Mouse (Mus musculus): ENCODE measurements around the gene Acat1. TPM values are rescaled to one million over a fixed set of nuclear protein-coding genes. Genes with fewer than 3 reads are reported as not detected.

The Acat1 gene
- polyA plus RNA-seq (2014; fragmentation: Nextera tagmentation; extraction: Ambion mirVana) = 104 and 108 TPM in 2 replicates

DNA sequence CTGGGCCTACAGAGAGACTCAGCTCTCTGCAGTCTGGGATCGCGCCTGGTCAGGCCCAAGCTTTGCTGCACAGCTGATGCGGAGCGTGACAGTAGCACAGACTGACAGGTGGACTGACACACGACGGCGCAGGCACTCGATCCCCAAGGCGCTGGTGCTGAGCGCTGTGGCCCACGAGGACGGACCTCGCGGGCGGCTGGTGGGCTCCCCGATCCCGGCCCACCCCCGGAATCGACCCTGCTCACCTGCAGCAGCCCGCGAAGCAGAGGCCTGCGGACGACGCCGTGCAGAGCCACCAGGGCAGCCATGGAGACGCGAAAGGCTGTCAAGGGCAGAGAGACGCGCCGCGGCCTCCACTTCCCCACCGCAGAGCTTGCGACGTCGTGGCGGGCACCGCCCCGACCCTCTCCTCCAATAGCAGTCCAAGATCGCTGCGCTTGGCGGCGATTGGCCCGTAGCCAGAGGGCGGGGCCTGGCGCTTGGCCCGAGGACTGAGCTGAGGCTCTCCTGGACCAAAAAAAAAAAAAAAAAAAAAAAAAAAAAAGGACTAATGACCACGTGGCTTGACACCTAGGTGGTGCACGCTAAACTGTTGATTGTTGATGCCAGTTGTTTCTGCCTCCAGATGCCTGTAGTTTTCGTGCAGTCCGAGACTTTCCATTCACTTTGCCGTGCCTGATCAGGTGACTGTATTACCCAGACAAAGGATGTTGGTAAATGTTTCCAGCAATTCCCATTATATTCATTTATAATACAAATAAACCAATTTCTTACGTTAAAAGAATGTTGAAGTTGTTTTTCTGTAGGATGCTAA, at the start of gene Acat1:
Gene Acat1, minus strand, starts transcription at position 415 of the 814 bp plus-strand sequence.
- H3K4me3 ChIP-seq (ENCODE audit: low read length) = peak within 1 kb of the TSS; percentile 64
- WGBS = 4% methylated on average over 45 of the region's 52 CpGs
- H3K36me3 ChIP-seq (ENCODE audit: control insufficient read depth, insufficient read depth, low read length) = peaks cover 5% of the 10 kb centered on the region; the same call in 1 of the 2 replicates
- no peaks in the 10 kb centered on the region for H3K27me3 ChIP-seq (ENCODE audit: control insufficient read depth, insufficient read depth, low read length)
- peak within 1 kb of the TSS; percentile 82 for H3K4me2 ChIP-seq (replicated peaks; ENCODE audit: low read depth, low read length)
- H3K9ac ChIP-seq (ENCODE audit: low read depth, low read length) = peak within 1 kb of the TSS; percentile 78
- H3K9me3 ChIP-seq (ENCODE audit: control insufficient read depth, low read length) = no peaks in the 10 kb centered on the region
- no peaks in the 10 kb centered on the region for H3K4me1 ChIP-seq (ENCODE audit: control insufficient read depth, insufficient read depth, low read length)
- no peak within 1 kb of the TSS for H3K27ac ChIP-seq (ENCODE audit: low read depth, low read length)
- ATAC-seq (ENCODE audit: low FRiP score, low TSS enrichment) = peak; percentile 99

DNA sequence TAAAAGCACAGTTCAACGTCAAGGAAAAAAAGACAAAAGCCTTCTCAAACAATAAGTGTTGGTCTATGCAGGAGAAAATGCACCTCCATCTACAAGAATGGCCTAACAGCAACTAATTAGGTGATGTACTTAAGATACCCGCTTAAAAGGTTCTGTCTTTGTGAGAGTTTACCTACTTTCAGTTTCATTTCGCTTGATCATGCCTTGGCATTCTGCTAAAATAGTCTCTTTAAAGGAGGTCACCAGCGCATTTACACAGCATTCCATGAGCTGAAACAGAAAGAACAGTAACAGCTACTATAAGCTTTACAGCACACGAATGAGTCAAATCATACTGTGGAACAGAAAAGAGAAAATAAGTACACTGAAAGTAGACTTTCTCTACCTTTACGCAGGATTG, 24.6 kb upstream of the Acat1 start:
- Histone ChIP-seq H3K9ac (ENCODE audit: low read depth, low read length) (no peak overlapping the region), H3K36me3 (ENCODE audit: control insufficient read depth, insufficient read depth, low read length) (peaks cover 68% of the 10 kb centered on the region), H3K4me3 (ENCODE audit: low read length) (no peak overlapping the region), H3K4me1 (ENCODE audit: control insufficient read depth, insufficient read depth, low read length) (no peaks in the 10 kb centered on the region), H3K27ac (ENCODE audit: low read depth, low read length) (no peak overlapping the region), H3K27me3 (ENCODE audit: control insufficient read depth, insufficient read depth, low read length) (no peaks in the 10 kb centered on the region), H3K4me2 (replicated peaks; ENCODE audit: low read depth, low read length) (no peak overlapping the region), H3K9me3 (ENCODE audit: control insufficient read depth, low read length) (no peaks in the 10 kb centered on the region)
- WGBS = 95% methylated on average over 6 of the region's 6 CpGs
- no peak for ATAC-seq (ENCODE audit: low FRiP score, low TSS enrichment)

DNA sequence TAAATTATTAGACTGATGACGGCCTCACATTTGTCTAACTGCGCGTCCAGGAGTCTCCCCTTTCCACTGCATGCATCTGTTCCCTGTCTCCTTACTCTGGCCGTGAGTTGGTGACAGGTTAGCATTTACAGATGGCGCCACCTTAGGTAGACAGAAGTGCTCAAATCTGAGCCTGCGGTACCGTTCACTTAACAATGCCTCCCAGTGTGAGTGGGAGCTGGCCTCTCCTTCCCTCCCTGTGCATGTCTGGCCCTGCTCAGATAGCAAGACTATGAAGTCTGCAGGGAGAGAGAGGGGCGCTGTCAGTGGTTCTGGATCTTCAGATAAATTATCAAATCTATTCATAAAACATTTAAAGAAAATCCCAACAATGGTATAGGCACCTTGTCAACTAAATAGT, 5.1 kb upstream of the Acat1 start:
- 71% methylated on average over 8 of the region's 8 CpGs for WGBS
- H3K27me3 ChIP-seq (ENCODE audit: control insufficient read depth, insufficient read depth, low read length) = no peaks in the 10 kb centered on the region
- no peaks in the 10 kb centered on the region for H3K9me3 ChIP-seq (ENCODE audit: control insufficient read depth, low read length)
- no peak overlapping the region for H3K4me2 ChIP-seq (replicated peaks; ENCODE audit: low read depth, low read length)
- no peak overlapping the region for H3K9ac ChIP-seq (ENCODE audit: low read depth, low read length)
- H3K36me3 ChIP-seq (ENCODE audit: control insufficient read depth, insufficient read depth, low read length) = peaks cover 42% of the 10 kb centered on the region
- H3K27ac ChIP-seq (ENCODE audit: low read depth, low read length) = no peak overlapping the region
- H3K4me1 ChIP-seq (ENCODE audit: control insufficient read depth, insufficient read depth, low read length) = no peaks in the 10 kb centered on the region
- H3K4me3 ChIP-seq (ENCODE audit: low read length) = no peak overlapping the region
- no peak for ATAC-seq (ENCODE audit: low FRiP score, low TSS enrichment)

DNA sequence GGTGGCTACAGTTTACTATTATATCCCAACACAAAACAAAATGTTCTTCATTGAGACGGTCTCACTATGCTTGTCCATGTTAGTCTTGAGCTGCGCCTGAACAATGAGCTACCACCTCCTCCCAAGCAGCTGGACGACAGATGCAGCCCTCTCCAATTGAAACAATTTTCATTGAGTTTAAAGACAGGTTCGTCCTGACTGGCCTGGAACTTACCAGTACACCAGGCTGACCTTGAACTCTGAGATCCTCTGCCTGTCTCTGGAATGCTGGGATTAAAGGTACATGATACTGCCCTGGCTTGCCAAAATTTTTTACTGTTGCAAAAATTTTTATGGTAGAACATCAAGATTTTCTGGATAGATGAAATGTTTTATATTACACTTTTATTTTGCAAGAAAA, 4.1 kb upstream of the Acat1 start:
- 86% methylated on average over 4 of the region's 4 CpGs for WGBS
- Histone ChIP-seq H3K9me3 (ENCODE audit: control insufficient read depth, low read length) (no peaks in the 10 kb centered on the region), H3K4me2 (replicated peaks; ENCODE audit: low read depth, low read length) (no peak overlapping the region), H3K4me3 (ENCODE audit: low read length) (no peak overlapping the region), H3K9ac (ENCODE audit: low read depth, low read length) (no peak overlapping the region), H3K27ac (ENCODE audit: low read depth, low read length) (no peak overlapping the region), H3K27me3 (ENCODE audit: control insufficient read depth, insufficient read depth, low read length) (no peaks in the 10 kb centered on the region), H3K36me3 (ENCODE audit: control insufficient read depth, insufficient read depth, low read length) (peaks cover 34% of the 10 kb centered on the region), H3K4me1 (ENCODE audit: control insufficient read depth, insufficient read depth, low read length) (no peaks in the 10 kb centered on the region)
- no peak for ATAC-seq (ENCODE audit: low FRiP score, low TSS enrichment)

DNA sequence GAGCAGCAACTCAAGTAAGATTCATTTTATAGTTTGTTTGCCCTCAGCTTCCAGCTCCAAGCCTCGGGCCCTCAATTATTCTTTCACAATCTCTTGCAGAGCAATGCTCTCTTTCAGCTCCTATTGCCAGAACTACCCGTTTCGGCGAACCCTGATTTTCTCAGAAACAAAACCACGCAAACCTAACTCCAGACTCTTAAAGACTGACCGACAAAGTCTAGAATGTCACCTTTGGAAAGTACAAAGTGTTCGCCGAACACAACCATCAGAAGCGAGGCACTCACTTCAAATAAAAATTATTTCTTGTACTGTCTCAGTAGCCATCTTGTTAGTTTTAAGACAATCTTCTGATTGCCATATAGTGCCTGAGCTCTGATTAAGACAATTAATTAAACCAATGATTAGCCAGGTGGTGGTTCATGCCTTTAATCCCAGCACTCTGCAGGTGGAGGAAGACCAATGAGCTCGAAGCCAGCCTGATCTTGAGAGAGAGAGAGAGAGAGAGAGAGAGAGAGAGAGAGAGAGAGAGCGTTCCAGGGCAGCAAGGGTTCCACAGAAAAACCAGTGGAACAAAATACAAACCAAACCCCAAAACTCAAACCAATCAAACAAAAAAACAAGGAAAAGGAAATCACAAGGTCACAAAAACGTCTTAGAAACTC, 745 bp downstream of the Acat1 start:
- no peak overlapping the region for H3K27ac ChIP-seq (ENCODE audit: low read depth, low read length)
- no peaks in the 10 kb centered on the region for H3K9me3 ChIP-seq (ENCODE audit: control insufficient read depth, low read length)
- H3K4me1 ChIP-seq (ENCODE audit: control insufficient read depth, insufficient read depth, low read length) = no peaks in the 10 kb centered on the region
- 75% methylated on average over 12 of the region's 12 CpGs for WGBS
- no peak for ATAC-seq (ENCODE audit: low FRiP score, low TSS enrichment)
- H3K27me3 ChIP-seq (ENCODE audit: control insufficient read depth, insufficient read depth, low read length) = no peaks in the 10 kb centered on the region
- H3K4me3 ChIP-seq (ENCODE audit: low read length) = peak overlapping the region; percentile 64
- peak overlapping the region; percentile 78 for H3K9ac ChIP-seq (ENCODE audit: low read depth, low read length)
- H3K36me3 ChIP-seq (ENCODE audit: control insufficient read depth, insufficient read depth, low read length) = peaks cover 5% of the 10 kb centered on the region; the same call in 1 of the 2 replicates
- H3K4me2 ChIP-seq (replicated peaks; ENCODE audit: low read depth, low read length) = peak overlapping the region; percentile 82

DNA sequence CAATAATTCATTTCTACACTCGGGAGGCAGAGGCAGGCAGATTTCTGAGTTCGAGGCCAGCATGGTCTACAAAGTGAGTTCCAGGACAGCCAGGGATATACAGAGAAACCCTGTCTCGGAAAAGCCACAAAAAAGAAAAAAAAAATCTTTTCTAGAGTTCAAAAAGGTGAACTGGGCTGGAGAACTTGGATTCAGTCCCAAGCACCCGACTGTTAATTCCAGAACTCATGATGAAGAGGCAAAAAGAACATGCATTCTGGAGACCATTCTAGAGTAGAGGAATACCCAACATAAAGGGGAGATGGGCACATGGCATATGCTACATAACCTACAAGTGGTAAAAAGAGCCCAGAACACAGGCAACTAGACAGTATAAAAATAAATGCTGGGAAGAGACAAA, 2.4 kb downstream of the Acat1 start:
- Histone ChIP-seq H3K4me3 (ENCODE audit: low read length) (no peak overlapping the region), H3K4me2 (replicated peaks; ENCODE audit: low read depth, low read length) (no peak overlapping the region), H3K4me1 (ENCODE audit: control insufficient read depth, insufficient read depth, low read length) (no peaks in the 10 kb centered on the region), H3K9ac (ENCODE audit: low read depth, low read length) (no peak overlapping the region), H3K9me3 (ENCODE audit: control insufficient read depth, low read length) (no peaks in the 10 kb centered on the region), H3K27ac (ENCODE audit: low read depth, low read length) (no peak overlapping the region), H3K36me3 (ENCODE audit: control insufficient read depth, insufficient read depth, low read length) (no peaks in the 10 kb centered on the region), H3K27me3 (ENCODE audit: control insufficient read depth, insufficient read depth, low read length) (no peaks in the 10 kb centered on the region)
- ATAC-seq (ENCODE audit: low FRiP score, low TSS enrichment) = no peak
- 93% methylated on average over 4 of the region's 4 CpGs for WGBS

DNA sequence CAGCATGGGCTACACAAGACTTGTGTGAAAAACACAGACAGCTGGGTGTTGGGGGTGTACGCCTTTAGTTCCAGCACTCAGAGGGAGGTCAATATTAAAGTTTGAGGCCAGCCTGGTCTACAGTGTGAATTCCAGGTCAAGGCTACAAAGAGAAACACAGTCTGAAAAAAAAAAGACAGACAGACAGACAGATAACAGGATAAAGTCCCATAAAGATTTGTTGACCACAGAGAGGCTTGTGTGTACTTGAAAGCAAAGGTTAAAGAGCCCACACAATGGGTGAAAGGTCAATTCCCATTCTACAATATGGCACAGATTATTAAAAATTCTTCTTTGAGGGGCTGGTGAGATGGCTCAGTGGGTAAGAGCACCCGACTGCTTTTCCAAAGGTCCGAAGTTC, 3.0 kb downstream of the Acat1 start:
- Histone ChIP-seq H3K4me3 (ENCODE audit: low read length) (no peak overlapping the region), H3K27me3 (ENCODE audit: control insufficient read depth, insufficient read depth, low read length) (no peaks in the 10 kb centered on the region), H3K4me2 (replicated peaks; ENCODE audit: low read depth, low read length) (no peak overlapping the region), H3K27ac (ENCODE audit: low read depth, low read length) (no peak overlapping the region), H3K36me3 (ENCODE audit: control insufficient read depth, insufficient read depth, low read length) (no peaks in the 10 kb centered on the region), H3K9me3 (ENCODE audit: control insufficient read depth, low read length) (no peaks in the 10 kb centered on the region), H3K4me1 (ENCODE audit: control insufficient read depth, insufficient read depth, low read length) (no peaks in the 10 kb centered on the region), H3K9ac (ENCODE audit: low read depth, low read length) (no peak overlapping the region)
- 93% methylated on average over 3 of the region's 3 CpGs for WGBS
- no peak for ATAC-seq (ENCODE audit: low FRiP score, low TSS enrichment)

DNA sequence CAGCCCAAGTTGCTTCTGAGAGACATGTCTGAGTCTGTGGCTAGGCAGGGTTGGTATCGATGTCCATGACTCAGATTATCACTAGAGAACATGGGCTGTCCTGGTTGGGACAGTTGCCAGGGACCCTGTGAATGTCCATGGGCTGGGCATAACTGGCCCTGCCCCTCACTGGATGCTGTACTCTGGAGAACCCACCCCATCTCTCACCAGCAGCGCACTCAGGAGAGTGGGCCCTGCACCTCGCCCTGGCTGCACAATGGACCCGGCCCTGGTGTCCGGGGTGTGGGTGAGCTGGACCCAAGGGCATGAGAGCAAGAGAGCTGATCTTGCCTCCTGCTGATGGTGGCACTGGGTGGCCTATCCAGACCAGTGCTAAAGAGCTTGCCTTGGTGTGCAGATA, 5.2 kb downstream of the Acat1 start:
- H3K9me3 ChIP-seq (ENCODE audit: control insufficient read depth, low read length) = no peaks in the 10 kb centered on the region
- WGBS = 92% methylated on average over 5 of the region's 5 CpGs
- no peak overlapping the region for H3K9ac ChIP-seq (ENCODE audit: low read depth, low read length)
- H3K4me2 ChIP-seq (replicated peaks; ENCODE audit: low read depth, low read length) = no peak overlapping the region
- H3K4me3 ChIP-seq (ENCODE audit: low read length) = no peak overlapping the region
- no peaks in the 10 kb centered on the region for H3K36me3 ChIP-seq (ENCODE audit: control insufficient read depth, insufficient read depth, low read length)
- H3K27me3 ChIP-seq (ENCODE audit: control insufficient read depth, insufficient read depth, low read length) = no peaks in the 10 kb centered on the region
- ATAC-seq (ENCODE audit: low FRiP score, low TSS enrichment) = no peak
- H3K27ac ChIP-seq (ENCODE audit: low read depth, low read length) = no peak overlapping the region
- H3K4me1 ChIP-seq (ENCODE audit: control insufficient read depth, insufficient read depth, low read length) = no peaks in the 10 kb centered on the region

DNA sequence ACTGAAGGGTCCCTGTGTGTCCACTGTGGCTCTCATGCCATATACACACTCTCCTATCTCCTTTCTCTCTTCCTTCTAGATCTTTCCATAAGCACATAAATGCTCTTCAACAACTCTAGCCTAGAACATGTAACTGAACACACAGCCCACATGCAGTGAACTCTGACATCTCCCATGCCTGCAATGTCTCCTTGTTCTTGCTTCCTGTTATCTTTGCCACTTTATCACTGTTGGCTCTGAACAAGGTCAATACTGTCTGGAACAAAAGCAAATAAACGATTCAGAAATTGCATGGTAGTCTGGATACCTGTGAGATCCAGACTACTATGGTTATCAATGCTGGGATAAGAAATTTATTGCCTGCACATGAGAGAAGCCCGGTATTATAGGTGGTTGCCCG, 6.3 kb downstream of the Acat1 start:
- ATAC-seq (ENCODE audit: low FRiP score, low TSS enrichment) = no peak
- H3K9me3 ChIP-seq (ENCODE audit: control insufficient read depth, low read length) = no peaks in the 10 kb centered on the region
- no peaks in the 10 kb centered on the region for H3K4me1 ChIP-seq (ENCODE audit: control insufficient read depth, insufficient read depth, low read length)
- H3K36me3 ChIP-seq (ENCODE audit: control insufficient read depth, insufficient read depth, low read length) = no peaks in the 10 kb centered on the region
- no peak overlapping the region for H3K4me2 ChIP-seq (replicated peaks; ENCODE audit: low read depth, low read length)
- no peaks in the 10 kb centered on the region for H3K27me3 ChIP-seq (ENCODE audit: control insufficient read depth, insufficient read depth, low read length)
- no peak overlapping the region for H3K27ac ChIP-seq (ENCODE audit: low read depth, low read length)
- no peak overlapping the region for H3K9ac ChIP-seq (ENCODE audit: low read depth, low read length)
- WGBS = 84% methylated on average over 3 of the region's 3 CpGs
- no peak overlapping the region for H3K4me3 ChIP-seq (ENCODE audit: low read length)

All from kidney, embryonic 14.5 days (tissue).